Mouse (Mus musculus): ENCODE results near the gene Mecr. TPM values are rescaled to one million over a fixed set of nuclear protein-coding genes. Genes with fewer than 3 reads are reported as not detected.

Gene Mecr
- polyA plus RNA-seq, 1 experiment, result 38.6 TPM

GRCm38 (mm10) chr4:131910237-131910994, 67.1 kb downstream of the Mecr start:
- no peak for TF ChIP-seq MAX (IDR thresholded peaks at IDR 0.05; ENCODE audit: low read depth)
- TF ChIP-seq E2F4 (IDR thresholded peaks at IDR 0.05; ENCODE audit: insufficient read depth), result no peak
- TF ChIP-seq USF1 (IDR thresholded peaks at IDR 0.05; ENCODE audit: low read depth), result no peak
- TF ChIP-seq MYOG (IDR thresholded peaks at IDR 0.05; ENCODE audit: control insufficient read depth in 1 of 3, insufficient read depth in 1 of 3, insufficient read length in 2 of 3, low read depth in 2 of 3), result no peak
- no peak for TF ChIP-seq REST (IDR thresholded peaks at IDR 0.05; ENCODE audit: insufficient read depth, insufficient read length)
- no peak for TF ChIP-seq POLR2AphosphoS2 (IDR thresholded peaks at IDR 0.05; ENCODE audit: insufficient read length, low read depth)
- TF ChIP-seq TCF3 (IDR thresholded peaks at IDR 0.05; ENCODE audit: insufficient read length, low read depth), result no peak
- TF ChIP-seq TCF12 (IDR thresholded peaks at IDR 0.05; ENCODE audit: insufficient read depth, poor library complexity, severe bottlenecking), result no peak
- no peak for TF ChIP-seq SRF (IDR thresholded peaks at IDR 0.05; ENCODE audit: control insufficient read depth, insufficient read length, low read depth)
- TF ChIP-seq CEBPB (IDR thresholded peaks at IDR 0.05; ENCODE audit: insufficient read depth, poor library complexity, severe bottlenecking), result no peak
- TF ChIP-seq POLR2A (IDR thresholded peaks at IDR 0.05; ENCODE audit: insufficient read length, low read depth), result no peak
- TF ChIP-seq MYOD1 (IDR thresholded peaks at IDR 0.05; ENCODE audit: control insufficient read depth in 1 of 3, insufficient read length in 2 of 3, low read depth in 2 of 3), result no peak
- no peak overlapping the region for H3ac ChIP-seq (ENCODE audit: control insufficient read depth, insufficient read length)
- H3K79me2 ChIP-seq (ENCODE audit: control insufficient read depth, insufficient read depth), result no peaks in the 10 kb centered on the region
- peak overlapping the region; percentile 48 for H3K4me2 ChIP-seq (ENCODE audit: low read depth)
- no peaks in the 10 kb centered on the region for H3K27me3 ChIP-seq (ENCODE audit: control insufficient read depth, insufficient read depth, insufficient read length)
- H3K36me3 ChIP-seq (ENCODE audit: control insufficient read depth, insufficient read depth), result no peaks in the 10 kb centered on the region
- no peak overlapping the region for H3K4me3 ChIP-seq

- H3K27me3 ChIP-seq (ENCODE audit: control insufficient read depth, insufficient read depth, insufficient read length), result no peaks in the 10 kb centered on the region
- no peaks in the 10 kb centered on the region for H3K79me2 ChIP-seq (ENCODE audit: control insufficient read depth, insufficient read depth)
- no peak overlapping the region for H3K4me2 ChIP-seq (ENCODE audit: low read depth)
- H3K4me3 ChIP-seq, result no peak overlapping the region
- H3ac ChIP-seq (ENCODE audit: control insufficient read depth, insufficient read length), result no peak overlapping the region
- TF ChIP-seq MAX (IDR thresholded peaks at IDR 0.05; ENCODE audit: low read depth) (no peak), USF1 (IDR thresholded peaks at IDR 0.05; ENCODE audit: low read depth) (no peak), E2F4 (IDR thresholded peaks at IDR 0.05; ENCODE audit: insufficient read depth) (no peak), REST (IDR thresholded peaks at IDR 0.05; ENCODE audit: insufficient read depth, insufficient read length) (no peak), MYOD1 (IDR thresholded peaks at IDR 0.05; ENCODE audit: control insufficient read depth in 1 of 3, insufficient read length in 2 of 3, low read depth in 2 of 3) (no peak), SRF (IDR thresholded peaks at IDR 0.05; ENCODE audit: control insufficient read depth, insufficient read length, low read depth) (no peak), TCF3 (IDR thresholded peaks at IDR 0.05; ENCODE audit: insufficient read length, low read depth) (no peak), CEBPB (IDR thresholded peaks at IDR 0.05; ENCODE audit: insufficient read depth, poor library complexity, severe bottlenecking) (no peak), MYOG (IDR thresholded peaks at IDR 0.05; ENCODE audit: control insufficient read depth in 1 of 3, insufficient read depth in 1 of 3, insufficient read length in 2 of 3, low read depth in 2 of 3) (no peak), POLR2AphosphoS2 (IDR thresholded peaks at IDR 0.05; ENCODE audit: insufficient read length, low read depth) (no peak), POLR2A (IDR thresholded peaks at IDR 0.05; ENCODE audit: insufficient read length, low read depth) (no peak), TCF12 (IDR thresholded peaks at IDR 0.05; ENCODE audit: insufficient read depth, poor library complexity, severe bottlenecking) (no peak)
- H3K36me3 ChIP-seq (ENCODE audit: control insufficient read depth, insufficient read depth), result no peaks in the 10 kb centered on the region
Measured at GRCm38 (mm10) chr4:131911521-131911920, 68.3 kb downstream of the Mecr start.

GRCm38 (mm10) chr4:131913526-131913925, 70.3 kb downstream of the Mecr start:
- H3ac ChIP-seq (ENCODE audit: control insufficient read depth, insufficient read length), result no peak overlapping the region
- no peak overlapping the region for H3K4me2 ChIP-seq (ENCODE audit: low read depth)
- H3K27me3 ChIP-seq (ENCODE audit: control insufficient read depth, insufficient read depth, insufficient read length), result no peaks in the 10 kb centered on the region
- TF ChIP-seq REST (IDR thresholded peaks at IDR 0.05; ENCODE audit: insufficient read depth, insufficient read length), result no peak
- no peak for TF ChIP-seq POLR2AphosphoS2 (IDR thresholded peaks at IDR 0.05; ENCODE audit: insufficient read length, low read depth)
- no peaks in the 10 kb centered on the region for H3K36me3 ChIP-seq (ENCODE audit: control insufficient read depth, insufficient read depth)
- no peak overlapping the region for H3K4me3 ChIP-seq
- no peaks in the 10 kb centered on the region for H3K79me2 ChIP-seq (ENCODE audit: control insufficient read depth, insufficient read depth)

- TF ChIP-seq TCF3 (IDR thresholded peaks at IDR 0.05; ENCODE audit: insufficient read length, low read depth) (no peak), E2F4 (IDR thresholded peaks at IDR 0.05; ENCODE audit: insufficient read depth) (no peak), MYOG (IDR thresholded peaks at IDR 0.05; ENCODE audit: control insufficient read depth in 1 of 3, insufficient read depth in 1 of 3, insufficient read length in 2 of 3, low read depth in 2 of 3) (no peak), POLR2AphosphoS2 (IDR thresholded peaks at IDR 0.05; ENCODE audit: insufficient read length, low read depth) (no peak), MAX (IDR thresholded peaks at IDR 0.05; ENCODE audit: low read depth) (no peak), USF1 (IDR thresholded peaks at IDR 0.05; ENCODE audit: low read depth) (no peak), CEBPB (IDR thresholded peaks at IDR 0.05; ENCODE audit: insufficient read depth, poor library complexity, severe bottlenecking) (no peak), TCF12 (IDR thresholded peaks at IDR 0.05; ENCODE audit: insufficient read depth, poor library complexity, severe bottlenecking) (no peak), SRF (IDR thresholded peaks at IDR 0.05; ENCODE audit: control insufficient read depth, insufficient read length, low read depth) (no peak), POLR2A (IDR thresholded peaks at IDR 0.05; ENCODE audit: insufficient read length, low read depth) (no peak), MYOD1 (IDR thresholded peaks at IDR 0.05; ENCODE audit: control insufficient read depth in 1 of 3, insufficient read length in 2 of 3, low read depth in 2 of 3) (no peak), REST (IDR thresholded peaks at IDR 0.05; ENCODE audit: insufficient read depth, insufficient read length) (no peak)
- Histone ChIP-seq H3K36me3 (ENCODE audit: control insufficient read depth, insufficient read depth) (no peaks in the 10 kb centered on the region), H3K4me2 (ENCODE audit: low read depth) (no peak overlapping the region), H3ac (ENCODE audit: control insufficient read depth, insufficient read length) (no peak overlapping the region), H3K27me3 (ENCODE audit: control insufficient read depth, insufficient read depth, insufficient read length) (no peaks in the 10 kb centered on the region), H3K4me3 (no peak overlapping the region), H3K79me2 (ENCODE audit: control insufficient read depth, insufficient read depth) (no peaks in the 10 kb centered on the region)
Measured at GRCm38 (mm10) chr4:131914046-131914643, 70.9 kb downstream of the Mecr start.
